Mouse (Mus musculus) liver, embryonic 16.5 days (tissue): ENCODE results near the gene Dcst2. TPM values are rescaled to one million over a fixed set of nuclear protein-coding genes. Genes with fewer than 3 reads are reported as not detected.

Experiments
- ATAC-seq: fragments of 200-750 bp; cut with Nextera tagmentation; 2 replicates; pipeline ENCODE4 v1.8.0; 2017; ENCODE audit warnings: low read depth, mild to moderate bottlenecking, moderate number of reproducible peaks, moderate library complexity
- H3K27ac ChIP-seq: fragments of 300-500 bp; sonication (generic); 2 replicates; pipeline ENCODE4 v1.5.1; 2014; ENCODE audit warnings: mild to moderate bottlenecking, low read length
- H3K27me3 ChIP-seq: fragments of 300-500 bp; sonication (generic); 2 replicates; pipeline ENCODE4 v1.6.1; 2014; ENCODE audit warnings: low read depth, low read length, mixed read lengths; ENCODE audit not compliant: control insufficient read depth, insufficient read depth
- H3K36me3 ChIP-seq: fragments of 300-500 bp; sonication (generic); 2 replicates; pipeline ENCODE4 v1.6.1; 2014; ENCODE audit warnings: mild to moderate bottlenecking; ENCODE audit not compliant: control insufficient read depth, insufficient read depth
- H3K4me1 ChIP-seq: fragments of 300-500 bp; sonication (generic); 2 replicates; pipeline ENCODE4 v1.6.1; 2014; ENCODE audit warnings: low read depth, low read length, mixed read lengths; ENCODE audit not compliant: control insufficient read depth
- H3K4me2 ChIP-seq: fragments of 300-500 bp; sonication (generic); 2 replicates; pipeline ENCODE4 v1.6.1; 2014; ENCODE audit warnings: low read depth, low read length, mixed read lengths
- H3K4me3 ChIP-seq: fragments of 300-500 bp; sonication (generic); 2 replicates; pipeline ENCODE4 v1.5.1; 2014; ENCODE audit warnings: low read depth, mild to moderate bottlenecking, low read length
- H3K9ac ChIP-seq: fragments of 300-500 bp; sonication (generic); 2 replicates; pipeline ENCODE4 v1.6.1; 2014; ENCODE audit warnings: low read depth, low read length
- H3K9me3 ChIP-seq: fragments of 300-500 bp; sonication (generic); replicated peaks from 2 replicates; pipeline ENCODE4 v1.6.1; 2016; ENCODE audit warnings: low read length; ENCODE audit not compliant: control insufficient read depth
- WGBS: fragments of 180-500 bp; shearing (Covaris S2); extraction: QIAGEN DNeasy Blood & Tissue Kit; methylation state at CpG from one replicate; pipeline ENCODE4 v1.1.7; 2014; ENCODE audit not compliant: insufficient replicate concordance; 5-methylcytosine and 5-hydroxymethylcytosine counted together
- polyA plus RNA-seq: library from polyadenylated mRNA; unstranded; fragments of >200 nt; fragmentation: Nextera tagmentation; extraction: Ambion mirVana; gene quantifications from 2 replicates; pipeline ENCODE4 v1.2.1, GENCODE M21; 2015

Dcst2 gene
- polyA plus RNA-seq, 1 experiment from 2014 or later: 0.05 TPM

GRCm38 (mm10) chr3:89388134-89388881 lies 26.5 kb downstream of the Dcst2 start:
- peak overlapping the region; percentile 19 for H3K4me2 ChIP-seq
- peak overlapping the region; percentile 43; the same call in 1 of the 2 replicates for H3K4me3 ChIP-seq
- H3K4me1 ChIP-seq: peaks cover 33% of the 10 kb centered on the region
- H3K27me3 ChIP-seq: peaks cover 22% of the 10 kb centered on the region
- ATAC-seq: peak; percentile 3; the same call in 1 of the 2 replicates
- 37% methylated on average over 11 of the region's 11 CpGs for WGBS
- no peaks in the 10 kb centered on the region for H3K9me3 ChIP-seq
- H3K27ac ChIP-seq: peak overlapping the region; percentile 56
- H3K9ac ChIP-seq: no peak overlapping the region
- no peaks in the 10 kb centered on the region for H3K36me3 ChIP-seq

- peaks cover 22% of the 10 kb centered on the region for H3K27me3 ChIP-seq
- H3K9me3 ChIP-seq: no peaks in the 10 kb centered on the region
- no peaks in the 10 kb centered on the region for H3K36me3 ChIP-seq
- peak overlapping the region; percentile 99 for H3K4me2 ChIP-seq
- H3K4me1 ChIP-seq: peaks cover 39% of the 10 kb centered on the region
- H3K27ac ChIP-seq: peak overlapping the region; percentile 50
- no peak overlapping the region for H3K4me3 ChIP-seq
- no peak overlapping the region for H3K9ac ChIP-seq
- ATAC-seq: no peak
- WGBS: 31% methylated on average over 5 of the region's 6 CpGs
These were observed 27.3 kb downstream of the Dcst2 start for GRCm38 (mm10) chr3:89388901-89389740.

GRCm38 (mm10) chr3:89390111-89390515 lies 28.3 kb downstream of the Dcst2 start:
- 39% methylated on average over 5 of the region's 5 CpGs for WGBS

GRCm38 (mm10) chr3:89390699-89391662 lies 29.2 kb downstream of the Dcst2 start:
- H3K9me3 ChIP-seq: no peaks in the 10 kb centered on the region
- H3K4me3 ChIP-seq: peak overlapping the region; percentile 71
- peak overlapping the region; percentile 99 for H3K4me2 ChIP-seq
- 18% methylated on average over 19 of the region's 19 CpGs for WGBS
- H3K27ac ChIP-seq: peak overlapping the region; percentile 81
- H3K36me3 ChIP-seq: no peaks in the 10 kb centered on the region
- H3K4me1 ChIP-seq: peaks cover 57% of the 10 kb centered on the region
- H3K27me3 ChIP-seq: peaks cover 31% of the 10 kb centered on the region
- H3K9ac ChIP-seq: peak overlapping the region; percentile 68
- ATAC-seq: no peak

More at GRCm38 (mm10) chr3:89390111-89390515, 28.3 kb downstream of the Dcst2 start:
- Histone ChIP-seq H3K4me3 (no peak overlapping the region), H3K9ac (no peak overlapping the region), H3K4me1 (peaks cover 48% of the 10 kb centered on the region), H3K9me3 (no peaks in the 10 kb centered on the region), H3K4me2 (peak overlapping the region; percentile 99), H3K36me3 (no peaks in the 10 kb centered on the region), H3K27me3 (peaks cover 27% of the 10 kb centered on the region), H3K27ac (peak overlapping the region; percentile 81)
- ATAC-seq: no peak

GRCm38 (mm10) chr3:89391663-89392511 lies 30.1 kb downstream of the Dcst2 start:
- H3K27me3 ChIP-seq: peaks cover 31% of the 10 kb centered on the region
- WGBS: 1% methylated on average over 55 of the region's 56 CpGs
- no peaks in the 10 kb centered on the region for H3K36me3 ChIP-seq
- H3K9me3 ChIP-seq: no peaks in the 10 kb centered on the region
- peak; percentile 5 for ATAC-seq
- H3K4me3 ChIP-seq: peak overlapping the region; percentile 71
- peak overlapping the region; percentile 68 for H3K9ac ChIP-seq
- H3K27ac ChIP-seq: peak overlapping the region; percentile 81
- peaks cover 63% of the 10 kb centered on the region for H3K4me1 ChIP-seq
- H3K4me2 ChIP-seq: peak overlapping the region; percentile 99

GRCm38 (mm10) chr3:89392871-89393311 lies 31.1 kb downstream of the Dcst2 start:
- H3K27ac ChIP-seq: peak overlapping the region; percentile 81
- ATAC-seq: no peak
- WGBS: 0% methylated on average over 21 of the region's 24 CpGs

GRCm38 (mm10) chr3:89393605-89394004 lies 31.8 kb downstream of the Dcst2 start:
- under 1% methylated on average over 15 of the region's 15 CpGs for WGBS
- peaks cover 47% of the 10 kb centered on the region for H3K4me1 ChIP-seq
- peak overlapping the region; percentile 99 for H3K4me2 ChIP-seq
- peak overlapping the region; percentile 89 for H3K27ac ChIP-seq
- no peaks in the 10 kb centered on the region for H3K36me3 ChIP-seq
- no peaks in the 10 kb centered on the region for H3K9me3 ChIP-seq
- H3K27me3 ChIP-seq: peaks cover 31% of the 10 kb centered on the region
- H3K9ac ChIP-seq: peak overlapping the region; percentile 73
- ATAC-seq: peak; percentile 93
- H3K4me3 ChIP-seq: peak overlapping the region; percentile 71

More at GRCm38 (mm10) chr3:89392871-89393311, 31.1 kb downstream of the Dcst2 start:
- H3K36me3 ChIP-seq: no peaks in the 10 kb centered on the region
- H3K4me2 ChIP-seq: peak overlapping the region; percentile 99
- peaks cover 31% of the 10 kb centered on the region for H3K27me3 ChIP-seq
- H3K4me3 ChIP-seq: peak overlapping the region; percentile 71
- peak overlapping the region; percentile 68 for H3K9ac ChIP-seq
- peaks cover 55% of the 10 kb centered on the region for H3K4me1 ChIP-seq
- H3K9me3 ChIP-seq: no peaks in the 10 kb centered on the region
